Mouse (Mus musculus): ENCODE data around the gene Npas2. TPM values are rescaled to one million over a fixed set of nuclear protein-coding genes. Genes with fewer than 3 reads are reported as not detected.
A peak's percentile ranks its signal among the peaks of the same experiment; 100 is the strongest.

The Npas2 gene
- polyA plus RNA-seq, 1 experiment, result 1.8 TPM

GRCm38 (mm10) chr1:39394650-39395049, 201.1 kb downstream of the Npas2 start:
- Histone ChIP-seq H3K4me3 (replicated peaks; ENCODE audit: insufficient read depth, low read depth, low read length) (no peak overlapping the region), H3K4me1 (ENCODE audit: control insufficient read depth, insufficient read depth, low read length) (peaks cover 3% of the 10 kb centered on the region; the same call in 1 of the 2 replicates), H3K27ac (ENCODE audit: insufficient read depth, low read length) (no peak overlapping the region), H3K27me3 (ENCODE audit: control insufficient read depth, insufficient read depth, low read length) (no peaks in the 10 kb centered on the region)
- 93% methylated on average over 3 of the region's 3 CpGs for WGBS
- DNase-seq, result no peak
- TF ChIP-seq POLR2A (IDR thresholded peaks at IDR 0.05; ENCODE audit: borderline replicate concordance, insufficient read depth, low read length) (no peak), CTCF (IDR thresholded peaks at IDR 0.05; ENCODE audit: borderline replicate concordance, insufficient read depth, low read depth, low read length) (no peak)

GRCm38 (mm10) chr1:39396347-39396746, 202.8 kb downstream of the Npas2 start:
- Histone ChIP-seq H3K4me1 (ENCODE audit: control insufficient read depth, insufficient read depth, low read length) (peaks cover 3% of the 10 kb centered on the region; the same call in 1 of the 2 replicates), H3K27me3 (ENCODE audit: control insufficient read depth, insufficient read depth, low read length) (no peaks in the 10 kb centered on the region), H3K4me3 (replicated peaks; ENCODE audit: insufficient read depth, low read depth, low read length) (no peak overlapping the region), H3K27ac (ENCODE audit: insufficient read depth, low read length) (no peak overlapping the region)
- WGBS, result 63% methylated on average over 4 of the region's 4 CpGs
- TF ChIP-seq CTCF (IDR thresholded peaks at IDR 0.05; ENCODE audit: borderline replicate concordance, insufficient read depth, low read depth, low read length) (no peak), POLR2A (IDR thresholded peaks at IDR 0.05; ENCODE audit: borderline replicate concordance, insufficient read depth, low read length) (no peak)
- DNase-seq, result no peak

- H3K27me3 ChIP-seq (ENCODE audit: control insufficient read depth, insufficient read depth, low read length), result no peaks in the 10 kb centered on the region
- TF ChIP-seq CTCF (IDR thresholded peaks at IDR 0.05; ENCODE audit: borderline replicate concordance, insufficient read depth, low read depth, low read length), result no peak
- TF ChIP-seq POLR2A (IDR thresholded peaks at IDR 0.05; ENCODE audit: borderline replicate concordance, insufficient read depth, low read length), result no peak
- peaks cover 3% of the 10 kb centered on the region; the same call in 1 of the 2 replicates for H3K4me1 ChIP-seq (ENCODE audit: control insufficient read depth, insufficient read depth, low read length)
- H3K27ac ChIP-seq (ENCODE audit: insufficient read depth, low read length), result no peak overlapping the region
- DNase-seq, result no peak
- 94% methylated on average over 6 of the region's 6 CpGs for WGBS
- H3K4me3 ChIP-seq (replicated peaks; ENCODE audit: insufficient read depth, low read depth, low read length), result no peak overlapping the region
These were observed 204.8 kb downstream of the Npas2 start for GRCm38 (mm10) chr1:39398284-39398683.

- no peak for DNase-seq
- Histone ChIP-seq H3K27me3 (ENCODE audit: control insufficient read depth, insufficient read depth, low read length) (no peaks in the 10 kb centered on the region), H3K27ac (ENCODE audit: insufficient read depth, low read length) (no peak overlapping the region), H3K4me3 (replicated peaks; ENCODE audit: insufficient read depth, low read depth, low read length) (no peak overlapping the region), H3K4me1 (ENCODE audit: control insufficient read depth, insufficient read depth, low read length) (no peaks in the 10 kb centered on the region; the same call in 1 of the 2 replicates)
- TF ChIP-seq CTCF (IDR thresholded peaks at IDR 0.05; ENCODE audit: borderline replicate concordance, insufficient read depth, low read depth, low read length) (no peak), POLR2A (IDR thresholded peaks at IDR 0.05; ENCODE audit: borderline replicate concordance, insufficient read depth, low read length) (no peak)
- WGBS, result 62% methylated on average over 4 of the region's 4 CpGs
These were observed 205.7 kb downstream of the Npas2 start for GRCm38 (mm10) chr1:39399228-39399627.

DNA sequence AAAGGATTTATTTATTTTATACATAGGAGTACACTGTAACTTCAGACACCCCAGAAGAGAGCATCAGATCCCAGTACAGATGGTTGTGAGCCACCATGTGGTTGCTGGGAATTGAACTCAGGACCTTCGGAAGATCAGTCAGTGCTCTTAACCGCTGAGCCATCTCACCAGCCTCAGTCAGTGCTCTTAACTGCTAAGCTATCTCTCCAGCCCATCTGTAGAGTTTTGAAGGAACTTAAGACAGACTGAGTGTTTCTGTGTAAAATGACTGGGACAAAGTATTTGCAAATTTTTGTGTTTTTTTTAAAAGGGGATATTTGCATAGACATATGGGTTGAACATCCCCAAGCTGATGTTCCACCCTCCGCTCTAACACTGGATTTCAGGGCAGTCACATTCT, 206.6 kb downstream of the Npas2 start:
- Histone ChIP-seq H3K4me3 (replicated peaks; ENCODE audit: insufficient read depth, low read depth, low read length) (no peak overlapping the region), H3K27me3 (ENCODE audit: control insufficient read depth, insufficient read depth, low read length) (no peaks in the 10 kb centered on the region), H3K27ac (ENCODE audit: insufficient read depth, low read length) (no peak overlapping the region), H3K4me1 (ENCODE audit: control insufficient read depth, insufficient read depth, low read length) (no peaks in the 10 kb centered on the region; the same call in 1 of the 2 replicates)
- TF ChIP-seq CTCF (IDR thresholded peaks at IDR 0.05; ENCODE audit: borderline replicate concordance, insufficient read depth, low read depth, low read length) (no peak), POLR2A (IDR thresholded peaks at IDR 0.05; ENCODE audit: borderline replicate concordance, insufficient read depth, low read length) (no peak)
- WGBS, result 95% methylated on average over 3 of the region's 3 CpGs
- no peak for DNase-seq

DNA sequence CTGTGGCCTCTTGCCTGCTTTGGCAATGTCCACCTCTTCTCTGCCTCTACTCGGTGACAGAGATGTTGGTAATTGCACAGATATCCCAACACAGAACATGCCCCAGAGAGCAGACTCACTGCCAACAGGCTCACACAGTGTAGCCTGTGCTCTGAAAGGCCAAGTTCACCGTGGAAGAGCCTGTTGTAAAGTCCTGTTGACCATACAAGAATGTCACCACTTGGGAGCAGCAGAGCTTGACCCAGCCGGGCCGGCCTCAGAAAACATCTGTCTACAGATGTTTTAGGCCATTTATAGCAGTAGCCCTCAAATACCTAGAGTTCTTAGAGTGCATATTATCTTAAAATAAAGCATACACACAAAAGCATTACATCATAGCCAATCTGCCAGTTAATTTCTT, 213.6 kb downstream of the Npas2 start:
- Histone ChIP-seq H3K4me1 (ENCODE audit: control insufficient read depth, insufficient read depth, low read length) (peaks cover 15% of the 10 kb centered on the region), H3K27ac (ENCODE audit: insufficient read depth, low read length) (no peak overlapping the region), H3K27me3 (ENCODE audit: control insufficient read depth, insufficient read depth, low read length) (no peaks in the 10 kb centered on the region), H3K4me3 (replicated peaks; ENCODE audit: insufficient read depth, low read depth, low read length) (no peak overlapping the region)
- no peak for TF ChIP-seq POLR2A (IDR thresholded peaks at IDR 0.05; ENCODE audit: borderline replicate concordance, insufficient read depth, low read length)
- TF ChIP-seq CTCF (IDR thresholded peaks at IDR 0.05; ENCODE audit: borderline replicate concordance, insufficient read depth, low read depth, low read length), result 0 out of 2 replicates have a peak, but pooled peaks have one; percentile 7
- no peak for DNase-seq
- 54% methylated on average over 4 of the region's 4 CpGs for WGBS

DNA sequence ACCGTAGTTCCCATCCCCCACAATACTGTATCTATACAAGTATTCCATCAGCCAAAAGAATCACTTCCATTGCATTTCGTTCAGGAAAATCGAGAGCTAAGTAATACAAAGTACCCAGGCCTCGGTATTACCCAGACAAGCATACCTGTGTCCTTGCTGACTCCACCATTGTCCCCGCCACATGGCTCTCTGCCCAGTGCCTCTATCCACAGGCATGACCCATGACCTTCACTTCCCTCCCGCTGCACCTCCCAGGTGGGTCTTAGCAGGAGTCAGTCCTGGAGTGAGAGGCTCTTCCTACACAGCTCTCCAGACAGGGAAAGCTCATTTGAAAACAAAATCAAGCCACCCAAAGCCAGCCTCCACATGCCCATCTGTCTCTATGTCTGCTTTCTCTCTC, 214.6 kb downstream of the Npas2 start:
- Histone ChIP-seq H3K4me1 (ENCODE audit: control insufficient read depth, insufficient read depth, low read length) (peaks cover 15% of the 10 kb centered on the region), H3K27ac (ENCODE audit: insufficient read depth, low read length) (no peak overlapping the region), H3K27me3 (ENCODE audit: control insufficient read depth, insufficient read depth, low read length) (no peaks in the 10 kb centered on the region), H3K4me3 (replicated peaks; ENCODE audit: insufficient read depth, low read depth, low read length) (no peak overlapping the region)
- TF ChIP-seq CTCF (IDR thresholded peaks at IDR 0.05; ENCODE audit: borderline replicate concordance, insufficient read depth, low read depth, low read length) (no peak), POLR2A (IDR thresholded peaks at IDR 0.05; ENCODE audit: borderline replicate concordance, insufficient read depth, low read length) (no peak)
- 88% methylated on average over 6 of the region's 6 CpGs for WGBS
- no peak for DNase-seq

GRCm38 (mm10) chr1:39408668-39409067, 215.1 kb downstream of the Npas2 start:
- Histone ChIP-seq H3K27ac (ENCODE audit: insufficient read depth, low read length) (no peak overlapping the region), H3K27me3 (ENCODE audit: control insufficient read depth, insufficient read depth, low read length) (no peaks in the 10 kb centered on the region), H3K4me3 (replicated peaks; ENCODE audit: insufficient read depth, low read depth, low read length) (no peak overlapping the region), H3K4me1 (ENCODE audit: control insufficient read depth, insufficient read depth, low read length) (peaks cover 15% of the 10 kb centered on the region)
- DNase-seq, result no peak
- TF ChIP-seq POLR2A (IDR thresholded peaks at IDR 0.05; ENCODE audit: borderline replicate concordance, insufficient read depth, low read length), result no peak
- no peak for TF ChIP-seq CTCF (IDR thresholded peaks at IDR 0.05; ENCODE audit: borderline replicate concordance, insufficient read depth, low read depth, low read length)
- WGBS, result 80% methylated on average over 7 of the region's 7 CpGs
